Mouse (Mus musculus) neutrophil, adult 5-6 weeks (primary cell): ENCODE data around the gene Kank4. TPM values are rescaled to one million over a fixed set of nuclear protein-coding genes. Genes with fewer than 3 reads are reported as not detected.
"Not testable (repeated sequence)": the region's sequence is repeated elsewhere in the genome, so short reads cannot be mapped to it uniquely, and the experiment has no call there.

ENCODE experiments used
- ATAC-seq: fragments of 151-379, 151-347 bp; 2 replicates; pipeline ENCODE4 v1.8.0; 2017; ENCODE audit warnings: mild to moderate bottlenecking, moderate TSS enrichment; ENCODE audit not compliant: insufficient number of reproducible peaks, poor library complexity, low FRiP score, severe bottlenecking; ENCODE audit errors: extremely low read depth
- total RNA-seq: library from RNA; stranded (forward); fragments of 200-1000 nt; gene quantifications from 2 replicates; pipeline ENCODE4 v1.2.3, GENCODE M21; 2017

Kank4 gene
- not detected in 2 replicates for total RNA-seq

- ATAC-seq, result no peak
Observed at GRCm38 (mm10) chr4:98817184-98817911, at the start of gene Kank4. Gene Kank4, minus strand, starts transcription at chr4:98817537.

- no peak for ATAC-seq
Observed at GRCm38 (mm10) chr4:98865386-98866237, 48.3 kb upstream of the Kank4 start.

- ATAC-seq, result no peak
Observed at GRCm38 (mm10) chr4:98864546-98864945, 47.2 kb upstream of the Kank4 start.

GRCm38 (mm10) chr4:98864094-98864493 is 46.8 kb upstream of the Kank4 start:
- no peak for ATAC-seq

- ATAC-seq, result no peak
Observed at GRCm38 (mm10) chr4:98863451-98863850, 46.1 kb upstream of the Kank4 start.

- no peak for ATAC-seq
Observed at GRCm38 (mm10) chr4:98858151-98858855, 41.0 kb upstream of the Kank4 start.

GRCm38 (mm10) chr4:98857037-98857648 is 39.8 kb upstream of the Kank4 start:
- no peak for ATAC-seq

GRCm38 (mm10) chr4:98853926-98854325 is 36.6 kb upstream of the Kank4 start:
- ATAC-seq, result no peak

- ATAC-seq, result not testable (repeated sequence)
Observed at GRCm38 (mm10) chr4:98850485-98850884, 33.1 kb upstream of the Kank4 start.

GRCm38 (mm10) chr4:98847120-98847885 is 30.0 kb upstream of the Kank4 start:
- ATAC-seq, result no peak

- no peak for ATAC-seq
Observed at GRCm38 (mm10) chr4:98846396-98846795, 29.1 kb upstream of the Kank4 start.

- ATAC-seq, result no peak
Observed at GRCm38 (mm10) chr4:98845687-98846125, 28.4 kb upstream of the Kank4 start.

- no peak for ATAC-seq
Observed at GRCm38 (mm10) chr4:98845201-98845600, 27.9 kb upstream of the Kank4 start.

- ATAC-seq, result no peak
Observed at GRCm38 (mm10) chr4:98843906-98844597, 26.7 kb upstream of the Kank4 start.

- not testable (repeated sequence) for ATAC-seq
Observed at GRCm38 (mm10) chr4:98841251-98841650, 23.9 kb upstream of the Kank4 start.

- ATAC-seq, result no peak
Observed at GRCm38 (mm10) chr4:98840526-98840925, 23.2 kb upstream of the Kank4 start.

GRCm38 (mm10) chr4:98838913-98839312 is 21.6 kb upstream of the Kank4 start:
- no peak for ATAC-seq
